Mouse (Mus musculus): ENCODE results near the gene Rtel1. TPM values are rescaled to one million over a fixed set of nuclear protein-coding genes. Genes with fewer than 3 reads are reported as not detected.

Gene Rtel1
- polyA plus RNA-seq, 1 experiment from 2014 or later = 43.9 TPM

DNA sequence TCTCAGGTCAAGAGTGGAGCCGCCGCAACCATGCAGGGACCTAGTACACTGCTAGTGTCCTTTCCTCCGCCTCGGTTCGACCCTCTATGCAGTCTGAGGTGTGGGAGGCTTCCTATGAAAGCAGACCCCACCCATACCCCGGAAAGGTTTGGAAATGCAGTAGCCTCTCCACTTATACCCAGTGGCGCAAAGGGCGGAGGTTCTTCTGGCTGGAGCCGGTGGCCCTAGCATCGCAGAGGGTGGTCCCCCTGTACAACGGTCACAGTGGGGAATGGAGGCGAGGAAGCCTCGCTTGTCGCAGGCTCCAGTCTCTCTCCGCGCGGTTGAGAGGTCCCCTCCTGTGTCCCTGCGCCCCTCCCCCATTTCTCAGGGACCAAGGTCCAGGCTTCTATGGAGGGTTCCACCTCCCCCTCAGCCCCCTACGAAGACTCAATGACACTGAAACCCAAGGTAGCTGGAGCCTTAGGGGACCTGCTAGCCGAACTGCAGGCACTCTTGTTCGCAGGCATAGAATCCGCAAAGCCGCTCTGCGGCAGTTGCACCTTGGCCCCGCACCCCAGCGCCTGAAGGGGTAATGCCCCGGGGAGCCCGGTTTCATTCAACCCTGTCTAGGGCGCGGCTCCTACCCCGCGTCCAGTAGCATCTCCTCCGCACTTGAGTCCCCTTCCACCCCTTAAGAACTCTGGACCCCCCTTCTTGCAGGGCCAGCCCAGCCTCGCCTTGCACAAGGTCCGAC lies 6.0 kb upstream of the Rtel1 start:
- peak overlapping the region; percentile 60 for H3K4me2 ChIP-seq (ENCODE audit: low read depth, low read length)
- H3K9ac ChIP-seq (replicated peaks; ENCODE audit: low read depth, low read length) = peak overlapping the region; percentile 98
- WGBS = 2% methylated on average over 35 of the region's 35 CpGs
- peaks cover 8% of the 10 kb centered on the region for H3K4me1 ChIP-seq (ENCODE audit: control insufficient read depth, insufficient read depth, low read length)
- H3K27ac ChIP-seq (ENCODE audit: low read depth, low read length) = peak overlapping the region; percentile 92
- H3K36me3 ChIP-seq (ENCODE audit: control insufficient read depth, insufficient read depth, low read length) = peaks cover 6% of the 10 kb centered on the region; the same call in 1 of the 2 replicates
- ATAC-seq (ENCODE audit: low read depth) = peak; percentile 60
- peaks cover 3% of the 10 kb centered on the region; the same call in 1 of the 2 replicates for H3K27me3 ChIP-seq (ENCODE audit: control insufficient read depth, insufficient read depth, low read length)
- H3K9me3 ChIP-seq (ENCODE audit: control insufficient read depth, low read length) = no peaks in the 10 kb centered on the region
- peak overlapping the region; percentile 79 for H3K4me3 ChIP-seq (ENCODE audit: low read depth, low read length)

DNA sequence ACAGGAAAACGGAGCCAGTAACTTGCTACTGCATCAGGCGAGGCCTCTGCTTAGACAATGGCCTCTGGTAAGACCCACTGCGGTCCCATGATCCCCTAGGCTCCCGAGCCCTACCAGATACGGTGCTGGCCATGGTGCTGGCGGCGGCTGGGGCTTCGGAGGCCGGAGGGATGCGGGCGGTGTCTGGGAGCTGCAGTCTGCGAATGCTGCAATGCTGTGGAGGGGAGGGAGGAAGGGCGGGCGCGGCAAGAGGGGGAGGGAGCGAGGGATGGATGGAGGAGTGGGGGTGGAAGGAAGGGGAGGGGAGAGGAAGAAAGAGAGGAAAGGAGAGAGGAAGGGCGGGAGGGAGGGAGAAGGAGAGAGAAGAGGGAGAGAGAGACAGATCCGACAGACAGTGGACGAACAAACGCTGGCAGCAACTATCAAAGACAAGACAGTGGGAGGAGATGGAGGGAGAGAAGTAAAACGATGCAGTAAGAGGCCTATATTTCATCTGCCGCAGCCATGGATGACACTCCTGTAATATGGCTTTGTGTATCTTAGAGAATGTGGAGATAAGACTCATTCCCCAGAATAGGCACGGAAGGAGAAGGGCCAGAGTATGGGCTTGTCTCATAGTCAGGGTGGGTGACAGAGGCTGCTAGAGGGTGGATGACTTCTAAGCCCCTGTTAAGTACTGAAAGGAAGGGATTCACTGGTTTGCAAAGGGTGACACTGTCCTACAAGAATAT lies 5.3 kb upstream of the Rtel1 start, which contains the start of gene Stmn3:
Stmn3 (minus strand) TSS at position 421 of the 731 bp plus-strand sequence.
- H3K27ac ChIP-seq (ENCODE audit: low read depth, low read length) = peak within 1 kb of the TSS; percentile 92

DNA sequence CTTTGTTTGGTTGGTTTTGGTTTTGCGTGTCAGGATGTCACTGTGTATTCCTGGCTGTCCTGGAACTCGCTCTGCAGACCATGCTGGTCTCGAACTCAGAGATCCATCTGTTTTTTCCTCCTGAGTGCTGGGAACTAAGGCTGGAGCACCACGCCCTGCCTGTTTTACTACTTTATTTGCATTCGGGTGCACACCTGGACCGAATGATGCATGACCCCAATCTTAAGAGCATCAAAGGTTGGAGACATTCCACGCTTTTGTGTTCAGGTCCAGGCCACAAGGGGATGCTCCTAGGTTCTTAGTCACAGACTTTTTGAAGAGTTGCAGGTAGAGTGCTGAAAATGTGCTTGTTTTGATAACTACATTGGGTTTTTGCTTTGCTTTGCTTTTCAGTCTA lies 562 bp downstream of the Rtel1 start:
- no peak overlapping the region for H3K27ac ChIP-seq (ENCODE audit: low read depth, low read length)
- H3K4me2 ChIP-seq (ENCODE audit: low read depth, low read length) = peak overlapping the region; percentile 49
- H3K9me3 ChIP-seq (ENCODE audit: control insufficient read depth, low read length) = no peaks in the 10 kb centered on the region
- H3K36me3 ChIP-seq (ENCODE audit: control insufficient read depth, insufficient read depth, low read length) = peaks cover 17% of the 10 kb centered on the region; the same call in 1 of the 2 replicates
- no peaks in the 10 kb centered on the region for H3K27me3 ChIP-seq (ENCODE audit: control insufficient read depth, insufficient read depth, low read length)
- peak overlapping the region; percentile 52 for H3K4me3 ChIP-seq (ENCODE audit: low read depth, low read length)
- peaks cover 7% of the 10 kb centered on the region; the same call in 1 of the 2 replicates for H3K4me1 ChIP-seq (ENCODE audit: control insufficient read depth, insufficient read depth, low read length)
- peak overlapping the region; percentile 25; the same call in 1 of the 2 replicates for H3K9ac ChIP-seq (replicated peaks; ENCODE audit: low read depth, low read length)
- 13% methylated on average over 7 of the region's 7 CpGs for WGBS
- ATAC-seq (ENCODE audit: low read depth) = 0 out of 2 replicates have a peak, but pooled peaks have one; percentile 9

More for the DNA sequence above, 5.3 kb upstream of the Rtel1 start, which contains the start of gene Stmn3:
- H3K4me3 ChIP-seq (ENCODE audit: low read depth, low read length) = peak within 1 kb of the TSS; percentile 79
- H3K27me3 ChIP-seq (ENCODE audit: control insufficient read depth, insufficient read depth, low read length) = peaks cover 3% of the 10 kb centered on the region; the same call in 1 of the 2 replicates
- H3K9ac ChIP-seq (replicated peaks; ENCODE audit: low read depth, low read length) = peak within 1 kb of the TSS; percentile 98
- WGBS = 4% methylated on average over 19 of the region's 23 CpGs
- peaks cover 10% of the 10 kb centered on the region for H3K4me1 ChIP-seq (ENCODE audit: control insufficient read depth, insufficient read depth, low read length)
- H3K4me2 ChIP-seq (ENCODE audit: low read depth, low read length) = peak within 1 kb of the TSS; percentile 60
- peak; percentile 93 for ATAC-seq (ENCODE audit: low read depth)
- H3K9me3 ChIP-seq (ENCODE audit: control insufficient read depth, low read length) = no peaks in the 10 kb centered on the region
- no peaks in the 10 kb centered on the region for H3K36me3 ChIP-seq (ENCODE audit: control insufficient read depth, insufficient read depth, low read length)

DNA sequence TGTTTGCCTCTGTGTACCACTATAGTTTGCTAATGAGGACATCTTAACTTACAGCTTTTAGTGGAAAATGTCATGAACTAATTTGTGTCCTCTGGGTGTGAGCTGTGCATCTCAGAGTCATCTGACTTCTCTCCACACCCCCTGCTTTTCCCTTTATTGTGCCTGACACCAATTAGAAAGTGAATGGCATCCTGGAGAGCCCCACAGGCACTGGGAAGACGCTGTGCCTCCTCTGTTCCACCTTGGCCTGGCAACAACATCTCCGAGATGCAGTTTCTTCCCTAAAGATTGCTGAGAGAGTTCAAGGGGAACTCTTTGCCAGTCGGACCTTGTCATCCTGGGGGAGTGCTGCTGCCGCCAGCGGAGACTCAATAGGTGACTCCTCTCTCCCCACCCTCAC lies 2.6 kb downstream of the Rtel1 start:
- Histone ChIP-seq H3K27me3 (ENCODE audit: control insufficient read depth, insufficient read depth, low read length) (no peaks in the 10 kb centered on the region), H3K36me3 (ENCODE audit: control insufficient read depth, insufficient read depth, low read length) (peaks cover 20% of the 10 kb centered on the region), H3K9ac (replicated peaks; ENCODE audit: low read depth, low read length) (no peak overlapping the region), H3K4me1 (ENCODE audit: control insufficient read depth, insufficient read depth, low read length) (peaks cover 7% of the 10 kb centered on the region; the same call in 1 of the 2 replicates), H3K4me3 (ENCODE audit: low read depth, low read length) (no peak overlapping the region), H3K9me3 (ENCODE audit: control insufficient read depth, low read length) (no peaks in the 10 kb centered on the region), H3K4me2 (ENCODE audit: low read depth, low read length) (no peak overlapping the region), H3K27ac (ENCODE audit: low read depth, low read length) (no peak overlapping the region)
- WGBS = 61% methylated on average over 5 of the region's 5 CpGs
- ATAC-seq (ENCODE audit: low read depth) = no peak

GRCm38 (mm10) chr2:181326098-181326497 lies 6.6 kb downstream of the Rtel1 start:
- peaks cover 40% of the 10 kb centered on the region for H3K36me3 ChIP-seq (ENCODE audit: control insufficient read depth, insufficient read depth, low read length)
- no peak for ATAC-seq (ENCODE audit: low read depth)

DNA sequence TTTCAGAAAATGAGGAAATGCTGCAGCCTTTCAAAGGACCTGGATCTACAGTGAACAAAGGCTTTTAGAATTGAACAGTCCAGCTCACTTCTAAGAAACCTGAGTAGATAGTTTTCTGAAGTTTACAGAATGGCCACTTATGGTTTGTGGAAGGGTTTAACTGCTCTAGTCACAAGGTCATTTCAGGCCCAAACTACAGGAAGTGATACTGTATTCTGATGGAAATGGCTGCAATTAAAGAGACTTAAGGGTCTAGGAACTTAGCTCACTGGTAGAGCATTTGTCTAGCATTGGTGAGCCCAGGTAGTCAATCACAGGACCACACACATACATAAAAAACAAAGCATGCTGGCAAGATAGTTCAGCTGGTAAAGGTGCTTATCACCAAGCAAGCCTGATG lies 13.0 kb downstream of the Rtel1 start:
- Histone ChIP-seq H3K4me2 (ENCODE audit: low read depth, low read length) (no peak overlapping the region), H3K36me3 (ENCODE audit: control insufficient read depth, insufficient read depth, low read length) (peaks cover 32% of the 10 kb centered on the region), H3K4me1 (ENCODE audit: control insufficient read depth, insufficient read depth, low read length) (no peaks in the 10 kb centered on the region), H3K9me3 (ENCODE audit: control insufficient read depth, low read length) (no peaks in the 10 kb centered on the region), H3K4me3 (ENCODE audit: low read depth, low read length) (no peak overlapping the region), H3K27ac (ENCODE audit: low read depth, low read length) (no peak overlapping the region), H3K9ac (replicated peaks; ENCODE audit: low read depth, low read length) (no peak overlapping the region), H3K27me3 (ENCODE audit: control insufficient read depth, insufficient read depth, low read length) (no peaks in the 10 kb centered on the region)
- ATAC-seq (ENCODE audit: low read depth) = no peak

More at GRCm38 (mm10) chr2:181326098-181326497, 6.6 kb downstream of the Rtel1 start:
- Histone ChIP-seq H3K4me3 (ENCODE audit: low read depth, low read length) (no peak overlapping the region), H3K9me3 (ENCODE audit: control insufficient read depth, low read length) (no peaks in the 10 kb centered on the region), H3K27ac (ENCODE audit: low read depth, low read length) (no peak overlapping the region), H3K4me2 (ENCODE audit: low read depth, low read length) (no peak overlapping the region), H3K4me1 (ENCODE audit: control insufficient read depth, insufficient read depth, low read length) (no peaks in the 10 kb centered on the region), H3K9ac (replicated peaks; ENCODE audit: low read depth, low read length) (no peak overlapping the region), H3K27me3 (ENCODE audit: control insufficient read depth, insufficient read depth, low read length) (no peaks in the 10 kb centered on the region)
- WGBS = 95% methylated on average over 2 of the region's 2 CpGs

GRCm38 (mm10) chr2:181334023-181334422 lies 14.5 kb downstream of the Rtel1 start:
- H3K4me3 ChIP-seq (ENCODE audit: low read depth, low read length) = no peak overlapping the region
- WGBS = 70% methylated on average over 3 of the region's 3 CpGs
- no peaks in the 10 kb centered on the region for H3K4me1 ChIP-seq (ENCODE audit: control insufficient read depth, insufficient read depth, low read length)
- no peaks in the 10 kb centered on the region for H3K27me3 ChIP-seq (ENCODE audit: control insufficient read depth, insufficient read depth, low read length)
- peaks cover 31% of the 10 kb centered on the region for H3K36me3 ChIP-seq (ENCODE audit: control insufficient read depth, insufficient read depth, low read length)
- no peaks in the 10 kb centered on the region for H3K9me3 ChIP-seq (ENCODE audit: control insufficient read depth, low read length)
- H3K9ac ChIP-seq (replicated peaks; ENCODE audit: low read depth, low read length) = no peak overlapping the region
- no peak overlapping the region for H3K4me2 ChIP-seq (ENCODE audit: low read depth, low read length)
- H3K27ac ChIP-seq (ENCODE audit: low read depth, low read length) = no peak overlapping the region
- ATAC-seq (ENCODE audit: low read depth) = no peak

GRCm38 (mm10) chr2:181340426-181340825 lies 20.9 kb downstream of the Rtel1 start:
- Histone ChIP-seq H3K4me2 (ENCODE audit: low read depth, low read length) (no peak overlapping the region), H3K9ac (replicated peaks; ENCODE audit: low read depth, low read length) (no peak overlapping the region), H3K9me3 (ENCODE audit: control insufficient read depth, low read length) (no peaks in the 10 kb centered on the region), H3K27me3 (ENCODE audit: control insufficient read depth, insufficient read depth, low read length) (no peaks in the 10 kb centered on the region), H3K4me1 (ENCODE audit: control insufficient read depth, insufficient read depth, low read length) (no peaks in the 10 kb centered on the region), H3K36me3 (ENCODE audit: control insufficient read depth, insufficient read depth, low read length) (peaks cover 20% of the 10 kb centered on the region), H3K4me3 (ENCODE audit: low read depth, low read length) (no peak overlapping the region), H3K27ac (ENCODE audit: low read depth, low read length) (no peak overlapping the region)
- no peak for ATAC-seq (ENCODE audit: low read depth)
- whole genome bisulfite sequencing = 94% methylated on average over 4 of the region's 4 CpGs

- 97% methylated on average over 6 of the region's 6 CpGs for WGBS
- no peaks in the 10 kb centered on the region for H3K9me3 ChIP-seq (ENCODE audit: control insufficient read depth, low read length)
- H3K27me3 ChIP-seq (ENCODE audit: control insufficient read depth, insufficient read depth, low read length) = no peaks in the 10 kb centered on the region
- no peak overlapping the region for H3K4me3 ChIP-seq (ENCODE audit: low read depth, low read length)
- H3K36me3 ChIP-seq (ENCODE audit: control insufficient read depth, insufficient read depth, low read length) = peaks cover 21% of the 10 kb centered on the region
- H3K27ac ChIP-seq (ENCODE audit: low read depth, low read length) = no peak overlapping the region
- no peak overlapping the region for H3K9ac ChIP-seq (replicated peaks; ENCODE audit: low read depth, low read length)
- no peak for ATAC-seq (ENCODE audit: low read depth)
- no peak overlapping the region for H3K4me2 ChIP-seq (ENCODE audit: low read depth, low read length)
- no peaks in the 10 kb centered on the region for H3K4me1 ChIP-seq (ENCODE audit: control insufficient read depth, insufficient read depth, low read length)
These were observed 23.2 kb downstream of the Rtel1 start for GRCm38 (mm10) chr2:181342766-181343165.
